Mouse (Mus musculus): Measurements from ENCODE around the gene Rflnb.

DNA sequence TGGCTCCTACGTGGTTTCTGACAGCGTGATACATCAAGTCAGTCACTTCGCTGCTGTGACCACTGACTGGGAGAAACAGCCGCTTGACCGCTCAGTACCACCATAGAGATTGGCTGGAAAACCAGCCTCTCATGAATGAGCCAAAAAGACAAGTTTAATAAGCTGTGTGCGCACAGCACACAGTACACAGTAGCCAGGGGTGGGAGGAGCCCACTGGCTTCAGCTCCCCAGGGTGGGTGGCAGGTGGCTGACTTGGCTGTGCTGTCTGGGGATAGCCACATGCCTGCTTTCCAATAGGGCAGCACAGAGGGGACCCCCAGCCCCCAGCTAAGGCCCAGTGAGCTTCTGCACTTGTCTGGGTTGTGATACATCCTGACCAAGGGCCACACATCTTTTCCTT lies 16.9 kb upstream of the Rflnb start:
- TF ChIP-seq CTCF (IDR thresholded peaks at IDR 0.05; ENCODE audit: extremely low read depth, insufficient read depth, insufficient read length, insufficient replicate concordance) (no peak), POLR2A (IDR thresholded peaks at IDR 0.05; ENCODE audit: low read depth, low read length) (no peak)
